Mouse (Mus musculus): Measurements from ENCODE around the gene Rac1. TPM values are rescaled to one million over a fixed set of nuclear protein-coding genes. Genes with fewer than 3 reads are reported as not detected.
A peak's percentile ranks its signal among the peaks of the same experiment; 100 is the strongest.

Gene Rac1
- total and polyA plus RNA-seq, 3 experiments, result 204 to 231 (median 219) TPM

DNA sequence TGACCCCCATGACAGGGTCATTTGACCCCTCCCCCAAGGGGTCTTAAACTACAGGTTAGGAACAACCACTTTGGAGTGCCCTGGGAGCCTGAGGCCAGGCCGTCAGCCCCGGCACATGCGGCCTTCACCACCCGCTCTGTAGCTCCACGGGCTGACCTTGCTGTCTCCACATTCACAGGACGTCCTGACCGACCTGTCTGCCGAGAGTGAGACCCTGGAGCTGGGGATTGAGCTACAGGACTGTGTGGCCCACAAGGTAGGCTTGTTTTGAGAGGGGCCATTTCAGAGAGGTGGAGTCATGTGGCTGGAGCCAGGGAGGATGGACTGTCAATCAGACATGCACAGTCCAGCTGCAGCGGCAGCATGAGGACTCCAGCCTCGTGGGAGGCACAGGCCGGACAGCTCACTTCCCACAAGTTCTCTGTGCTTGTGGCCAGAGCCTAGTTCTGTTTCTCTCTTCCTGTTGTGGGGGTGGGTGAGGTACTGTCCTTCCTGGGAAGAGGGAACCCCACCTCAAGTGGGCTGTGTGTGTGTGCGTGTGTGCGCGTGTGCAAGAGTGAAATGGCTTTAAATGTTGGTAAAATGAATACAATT, 38.0 kb downstream of the Rac1 start:
- no peaks in the 10 kb centered on the region for H3K36me3 ChIP-seq (ENCODE audit: control insufficient read depth, insufficient read depth, low read length)
- H3K4me3 ChIP-seq, result no peak overlapping the region
- intact Hi-C loops (cut with DNase I), result no loop called here
- H3K27ac ChIP-seq, result no peak overlapping the region
- 59% methylated on average over 14 of the region's 14 CpGs for WGBS
- H3K27me3 ChIP-seq (ENCODE audit: control insufficient read depth, insufficient read depth, low read length), result no peaks in the 10 kb centered on the region
- no peak for TF ChIP-seq POLR2A (IDR thresholded peaks at IDR 0.05; ENCODE audit: insufficient read depth, low read depth, low read length)
- no peak for TF ChIP-seq CTCF (IDR thresholded peaks at IDR 0.05)
- no peak for TF ChIP-seq EP300 (IDR thresholded peaks at IDR 0.05; ENCODE audit: insufficient read depth, low read depth, low read length)
- DNase-seq, result peak in 1 of 2 experiments; percentile 40
- H3K4me1 ChIP-seq (ENCODE audit: control insufficient read depth, insufficient read depth, low read length), result no peaks in the 10 kb centered on the region
- H3K9ac ChIP-seq (ENCODE audit: low read depth, low read length), result no peak overlapping the region
- H3K79me2 ChIP-seq (replicated peaks; ENCODE audit: control insufficient read depth, insufficient read depth, low read length), result no peaks in the 10 kb centered on the region

DNA sequence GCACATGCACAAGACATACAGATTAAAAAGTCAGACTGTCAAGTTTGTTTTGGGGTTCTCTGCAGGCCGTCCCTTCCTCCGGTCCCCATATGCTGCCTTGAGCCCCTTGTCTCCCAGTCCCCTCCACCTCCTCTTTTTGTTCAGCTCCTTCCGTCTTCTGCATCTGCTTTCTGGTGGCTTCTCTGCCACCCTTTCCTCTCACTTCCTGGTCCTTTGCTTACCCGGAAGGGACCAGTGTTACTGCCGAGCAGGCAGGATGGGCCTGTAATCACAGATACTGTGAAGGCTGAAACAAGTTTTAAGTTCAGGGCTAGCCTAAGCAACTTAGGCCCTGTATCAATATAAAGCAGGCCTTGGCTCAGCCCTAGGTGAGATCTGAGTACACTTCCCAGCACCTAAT, 39.8 kb downstream of the Rac1 start:
- no peak overlapping the region for H3K27ac ChIP-seq
- no peak for TF ChIP-seq POLR2A (IDR thresholded peaks at IDR 0.05; ENCODE audit: insufficient read depth, low read depth, low read length)
- TF ChIP-seq EP300 (IDR thresholded peaks at IDR 0.05; ENCODE audit: insufficient read depth, low read depth, low read length), result no peak
- no peak for TF ChIP-seq CTCF (IDR thresholded peaks at IDR 0.05)
- H3K79me2 ChIP-seq (replicated peaks; ENCODE audit: control insufficient read depth, insufficient read depth, low read length), result no peaks in the 10 kb centered on the region
- H3K36me3 ChIP-seq (ENCODE audit: control insufficient read depth, insufficient read depth, low read length), result no peaks in the 10 kb centered on the region
- WGBS, result 71% methylated on average over 5 of the region's 5 CpGs
- no peak overlapping the region for H3K9ac ChIP-seq (ENCODE audit: low read depth, low read length)
- H3K4me3 ChIP-seq, result no peak overlapping the region
- H3K27me3 ChIP-seq (ENCODE audit: control insufficient read depth, insufficient read depth, low read length), result no peaks in the 10 kb centered on the region
- no peak for DNase-seq
- no peaks in the 10 kb centered on the region for H3K4me1 ChIP-seq (ENCODE audit: control insufficient read depth, insufficient read depth, low read length)
- intact Hi-C loops (cut with DNase I), result no loop called here

DNA sequence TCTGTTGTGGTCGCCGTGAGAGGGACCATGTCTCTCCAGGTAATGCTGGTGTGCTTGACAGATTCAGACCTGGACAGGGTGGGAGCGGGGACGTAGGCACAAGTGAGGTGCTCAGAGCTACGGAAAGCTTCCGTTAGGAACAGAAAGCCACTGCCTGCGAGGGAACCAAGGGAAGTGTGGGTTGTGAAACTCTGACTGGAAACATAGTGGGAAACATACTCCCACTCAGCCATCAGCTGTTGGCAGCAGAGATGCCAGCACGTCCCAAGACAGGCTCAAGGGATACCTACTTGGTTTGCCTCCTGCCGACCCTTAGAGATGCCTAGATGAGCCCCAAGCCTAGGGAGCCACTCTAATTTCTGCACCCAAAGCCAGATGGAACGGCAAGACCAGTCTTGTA, 40.6 kb downstream of the Rac1 start:
- H3K4me3 ChIP-seq, result no peak overlapping the region
- no peaks in the 10 kb centered on the region for H3K79me2 ChIP-seq (replicated peaks; ENCODE audit: control insufficient read depth, insufficient read depth, low read length)
- no peak overlapping the region for H3K27ac ChIP-seq
- H3K9ac ChIP-seq (ENCODE audit: low read depth, low read length), result no peak overlapping the region
- H3K36me3 ChIP-seq (ENCODE audit: control insufficient read depth, insufficient read depth, low read length), result no peaks in the 10 kb centered on the region
- no peaks in the 10 kb centered on the region for H3K27me3 ChIP-seq (ENCODE audit: control insufficient read depth, insufficient read depth, low read length)
- no peak for DNase-seq
- 86% methylated on average over 10 of the region's 10 CpGs for WGBS
- no peaks in the 10 kb centered on the region for H3K4me1 ChIP-seq (ENCODE audit: control insufficient read depth, insufficient read depth, low read length)
- no peak for TF ChIP-seq CTCF (IDR thresholded peaks at IDR 0.05)
- no peak for TF ChIP-seq POLR2A (IDR thresholded peaks at IDR 0.05; ENCODE audit: insufficient read depth, low read depth, low read length)
- no peak for TF ChIP-seq EP300 (IDR thresholded peaks at IDR 0.05; ENCODE audit: insufficient read depth, low read depth, low read length)
- intact Hi-C loops (cut with DNase I), result no loop called here

DNA sequence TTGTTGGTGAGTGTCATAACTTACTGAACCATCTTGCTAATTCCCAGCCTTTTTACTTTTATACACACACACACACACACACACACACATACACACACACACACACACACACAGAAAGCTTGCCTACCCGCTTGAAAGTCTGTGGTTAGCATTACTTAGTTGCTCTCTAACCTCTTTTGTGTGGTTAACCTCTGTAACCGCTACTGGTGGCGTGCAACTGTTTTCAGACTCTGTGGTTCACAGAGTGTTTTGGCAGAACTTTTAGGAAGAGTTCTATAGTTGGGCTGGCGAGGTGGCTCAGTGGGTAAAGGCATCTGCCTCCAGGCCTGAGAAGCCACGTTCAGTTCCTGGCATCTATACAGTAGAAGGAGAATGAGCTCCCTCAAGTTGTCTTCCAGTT, 42.9 kb downstream of the Rac1 start:
- intact Hi-C loops (cut with DNase I), result no loop called here
- DNase-seq, result no peak
- 87% methylated on average over 5 of the region's 5 CpGs for WGBS
- no peak overlapping the region for H3K4me3 ChIP-seq
- H3K79me2 ChIP-seq (replicated peaks; ENCODE audit: control insufficient read depth, insufficient read depth, low read length), result no peaks in the 10 kb centered on the region
- no peaks in the 10 kb centered on the region for H3K36me3 ChIP-seq (ENCODE audit: control insufficient read depth, insufficient read depth, low read length)
- TF ChIP-seq EP300 (IDR thresholded peaks at IDR 0.05; ENCODE audit: insufficient read depth, low read depth, low read length) (no peak), CTCF (IDR thresholded peaks at IDR 0.05) (no peak), POLR2A (IDR thresholded peaks at IDR 0.05; ENCODE audit: insufficient read depth, low read depth, low read length) (no peak)
- H3K9ac ChIP-seq (ENCODE audit: low read depth, low read length), result no peak overlapping the region
- no peak overlapping the region for H3K27ac ChIP-seq
- H3K4me1 ChIP-seq (ENCODE audit: control insufficient read depth, insufficient read depth, low read length), result no peaks in the 10 kb centered on the region
- no peaks in the 10 kb centered on the region for H3K27me3 ChIP-seq (ENCODE audit: control insufficient read depth, insufficient read depth, low read length)

DNA sequence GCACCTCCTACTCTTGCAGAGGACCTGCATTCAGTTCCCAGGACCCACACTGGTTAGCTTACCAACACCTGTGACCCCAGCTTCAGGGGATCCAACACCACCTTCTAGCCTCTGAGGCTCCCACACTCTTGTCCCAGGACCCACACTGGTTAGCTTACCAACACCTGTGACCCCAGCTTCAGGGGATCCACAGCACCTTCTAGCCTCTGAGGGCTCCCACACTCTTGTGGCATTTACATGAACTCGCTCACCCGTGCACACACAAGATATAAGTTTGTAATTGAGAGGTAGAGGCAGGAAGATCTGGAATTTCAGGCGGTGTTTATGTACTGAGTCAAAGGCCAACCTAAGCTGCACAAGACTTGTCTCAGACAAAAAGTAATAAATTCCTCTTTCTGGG, 49.9 kb downstream of the Rac1 start:
- DNase-seq, result no peak
- Histone ChIP-seq H3K4me3 (no peak overlapping the region), H3K79me2 (replicated peaks; ENCODE audit: control insufficient read depth, insufficient read depth, low read length) (no peaks in the 10 kb centered on the region), H3K27me3 (ENCODE audit: control insufficient read depth, insufficient read depth, low read length) (no peaks in the 10 kb centered on the region), H3K9ac (ENCODE audit: low read depth, low read length) (no peak overlapping the region), H3K27ac (no peak overlapping the region), H3K36me3 (ENCODE audit: control insufficient read depth, insufficient read depth, low read length) (no peaks in the 10 kb centered on the region), H3K4me1 (ENCODE audit: control insufficient read depth, insufficient read depth, low read length) (no peaks in the 10 kb centered on the region)
- intact Hi-C loops (cut with DNase I), result no loop called here
- WGBS, result 95% methylated on average over 3 of the region's 3 CpGs
- TF ChIP-seq CTCF (IDR thresholded peaks at IDR 0.05) (no peak), EP300 (IDR thresholded peaks at IDR 0.05; ENCODE audit: insufficient read depth, low read depth, low read length) (no peak), POLR2A (IDR thresholded peaks at IDR 0.05; ENCODE audit: insufficient read depth, low read depth, low read length) (no peak)

DNA sequence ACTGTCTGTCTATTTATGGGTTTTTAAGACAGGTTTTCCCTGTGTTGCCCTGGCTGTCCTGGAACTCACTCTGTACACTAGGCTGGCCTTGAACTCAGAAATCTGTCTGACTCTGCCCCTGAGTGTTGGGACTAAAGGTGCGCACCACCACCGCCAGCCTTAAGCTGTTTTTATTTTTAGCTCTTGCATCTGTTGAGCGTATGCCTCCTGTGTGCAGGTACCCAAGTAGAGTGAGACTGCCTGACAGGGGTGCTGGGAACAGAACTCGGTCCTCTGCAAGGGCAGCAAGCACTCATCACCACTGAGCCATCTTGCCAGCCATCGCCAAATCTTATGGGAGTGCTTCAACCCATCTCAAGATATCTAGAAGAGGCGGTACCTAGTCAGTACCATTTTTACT, 51.8 kb downstream of the Rac1 start:
- Histone ChIP-seq H3K4me1 (ENCODE audit: control insufficient read depth, insufficient read depth, low read length) (peaks cover 1% of the 10 kb centered on the region; the same call in 1 of the 2 replicates), H3K4me3 (no peak overlapping the region), H3K79me2 (replicated peaks; ENCODE audit: control insufficient read depth, insufficient read depth, low read length) (no peaks in the 10 kb centered on the region), H3K36me3 (ENCODE audit: control insufficient read depth, insufficient read depth, low read length) (no peaks in the 10 kb centered on the region), H3K27ac (no peak overlapping the region), H3K9ac (ENCODE audit: low read depth, low read length) (no peak overlapping the region), H3K27me3 (ENCODE audit: control insufficient read depth, insufficient read depth, low read length) (no peaks in the 10 kb centered on the region)
- no peak for TF ChIP-seq EP300 (IDR thresholded peaks at IDR 0.05; ENCODE audit: insufficient read depth, low read depth, low read length)
- no peak for TF ChIP-seq POLR2A (IDR thresholded peaks at IDR 0.05; ENCODE audit: insufficient read depth, low read depth, low read length)
- TF ChIP-seq CTCF (IDR thresholded peaks at IDR 0.05), result no peak
- no peak for DNase-seq
- WGBS, result 96% methylated on average over 6 of the region's 6 CpGs
- intact Hi-C loops (cut with DNase I), result no loop called here

Data from heart, adult 2 months (tissue).